Mouse (Mus musculus): Measurements from ENCODE around the gene Gm49601. TPM values are rescaled to one million over a fixed set of nuclear protein-coding genes. Genes with fewer than 3 reads are reported as not detected.

Gene Gm49601
- polyA plus RNA-seq, 1 experiment from 2014 or later: 6.0 TPM

DNA sequence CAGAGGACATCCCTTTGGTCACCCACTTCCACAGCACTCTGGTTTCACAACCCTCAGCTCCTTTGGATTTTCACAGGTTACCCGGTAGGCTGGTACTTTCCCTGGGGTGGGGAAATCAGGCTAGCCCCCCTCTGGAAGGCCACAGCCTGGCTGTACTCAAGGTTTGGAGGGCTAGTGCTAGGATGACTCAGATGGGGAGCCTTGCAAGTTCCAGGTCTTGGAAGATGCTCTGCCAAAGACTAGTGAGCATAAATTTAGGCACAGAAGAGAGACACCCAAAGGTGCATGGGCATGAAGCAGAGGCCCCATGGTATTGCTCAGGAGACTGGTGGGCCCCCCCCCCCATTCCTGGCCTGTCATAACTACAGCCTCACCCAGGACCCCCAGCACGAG is 2.7 kb upstream of the Gm49601 start:
- Histone ChIP-seq H3K27me3 (peaks cover 50% of the 10 kb centered on the region), H3K27ac (no peak overlapping the region; the same call in 1 of the 2 replicates), H3K4me3 (peak overlapping the region; percentile 83), H3K9me3 (no peaks in the 10 kb centered on the region), H3K9ac (peak overlapping the region; percentile 86), H3K36me3 (peaks cover 15% of the 10 kb centered on the region), H3K4me2 (replicated peaks) (peak overlapping the region; percentile 87), H3K4me1 (peaks cover 36% of the 10 kb centered on the region)
- 23% methylated on average over 2 of the region's 2 CpGs for WGBS
- no peak for ATAC-seq (ENCODE audit: low FRiP score, low read depth)

DNA sequence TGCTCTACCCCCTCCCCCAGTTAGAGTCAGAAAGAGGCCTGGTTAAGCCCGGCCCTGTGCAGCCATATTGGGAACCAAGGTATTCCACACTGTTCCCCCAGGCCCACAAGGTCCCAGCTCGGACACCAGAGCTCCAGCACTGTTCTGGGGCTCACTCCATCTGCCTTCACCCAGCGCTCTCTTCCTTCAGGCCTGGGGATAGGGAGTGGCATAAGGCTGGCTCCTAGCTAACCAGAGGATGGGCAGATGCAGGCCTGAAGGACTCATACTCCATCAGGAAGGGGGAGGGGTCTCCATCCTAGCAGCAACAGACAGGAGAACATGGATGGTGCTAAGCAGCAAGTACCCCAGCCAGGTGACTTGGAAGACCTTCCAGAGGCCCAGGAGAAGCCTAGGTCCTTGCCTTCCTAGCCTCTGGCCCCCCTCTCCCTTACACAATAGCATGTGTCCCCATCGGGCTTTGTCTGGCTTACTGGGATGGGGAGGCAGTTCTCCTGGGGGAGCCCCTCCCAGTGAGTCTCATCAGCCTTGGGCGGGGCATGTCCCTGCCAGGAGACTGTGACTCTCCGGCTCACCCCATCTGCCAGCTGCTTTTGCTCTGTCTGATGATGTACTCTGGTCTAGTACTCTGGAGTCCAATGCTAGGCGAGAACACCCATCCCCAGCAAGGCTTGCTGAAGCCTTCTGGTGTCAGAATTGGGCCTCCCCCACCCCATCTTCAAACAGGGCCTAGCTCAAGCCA is 2.1 kb upstream of the Gm49601 start:
- Histone ChIP-seq H3K9me3 (no peaks in the 10 kb centered on the region), H3K36me3 (peaks cover 21% of the 10 kb centered on the region), H3K4me3 (peak overlapping the region; percentile 83), H3K4me2 (replicated peaks) (peak overlapping the region; percentile 87), H3K27ac (no peak overlapping the region), H3K9ac (peak overlapping the region; percentile 86), H3K27me3 (peaks cover 55% of the 10 kb centered on the region), H3K4me1 (peaks cover 36% of the 10 kb centered on the region)
- 63% methylated on average over 7 of the region's 7 CpGs for WGBS
- no peak for ATAC-seq (ENCODE audit: low FRiP score, low read depth)

DNA sequence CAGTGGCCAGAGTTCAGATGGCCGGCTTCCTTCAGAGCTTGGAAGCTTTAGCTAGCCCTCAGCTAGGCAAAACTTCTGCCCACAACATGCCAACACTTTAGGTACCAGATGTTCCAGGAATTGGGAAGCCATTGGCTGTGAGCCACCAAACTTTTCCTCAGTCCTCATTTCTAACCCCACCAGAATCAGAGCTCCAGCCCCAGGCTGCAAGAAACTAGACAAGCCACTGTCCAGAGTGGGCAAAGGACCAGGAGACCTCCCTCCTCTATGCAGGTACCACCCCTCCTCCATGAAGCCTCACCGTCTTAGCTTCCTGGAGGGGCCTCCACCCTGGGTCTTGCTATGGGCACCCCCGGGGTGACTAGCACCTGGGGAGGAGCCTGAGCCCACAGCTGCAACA is 936 bp upstream of the Gm49601 start:
- Histone ChIP-seq H3K4me3 (peak overlapping the region; percentile 57), H3K9ac (peak overlapping the region; percentile 65; the same call in 1 of the 2 replicates)
- WGBS: 51% methylated on average over 3 of the region's 3 CpGs

DNA sequence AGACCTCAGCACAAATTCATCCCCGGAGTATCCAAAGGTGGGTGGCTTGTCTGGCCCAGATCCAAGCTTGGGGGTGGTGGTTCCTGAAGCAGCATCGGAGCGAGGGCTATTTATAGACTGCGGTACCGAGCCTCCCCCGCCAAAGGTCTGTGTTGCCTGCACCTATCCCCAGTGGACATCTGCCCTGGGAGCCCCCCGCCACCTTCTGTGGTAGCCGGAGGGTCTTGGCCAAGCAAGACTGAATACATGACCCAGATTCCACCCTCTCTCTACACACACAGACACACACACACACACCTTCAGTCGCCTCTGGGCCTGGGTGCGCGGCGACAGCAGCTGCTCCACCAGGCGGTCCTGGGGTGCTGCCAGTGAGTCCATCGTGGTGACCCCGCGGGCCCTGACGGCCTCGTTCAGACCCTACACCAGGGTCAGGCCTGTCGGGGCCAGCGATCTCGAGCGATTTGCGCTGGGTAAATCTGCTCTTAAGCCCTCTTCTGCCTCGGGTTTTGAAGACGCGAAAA is 376 bp downstream of the Gm49601 start:
- no peaks in the 10 kb centered on the region for H3K9me3 ChIP-seq
- H3K4me2 ChIP-seq (replicated peaks): peak overlapping the region; percentile 87
- peak overlapping the region; percentile 65 for H3K9ac ChIP-seq
- peak overlapping the region; percentile 57 for H3K4me3 ChIP-seq
- 14% methylated on average over 26 of the region's 26 CpGs for WGBS
- no peak overlapping the region for H3K27ac ChIP-seq
- peaks cover 49% of the 10 kb centered on the region for H3K4me1 ChIP-seq
- H3K36me3 ChIP-seq: peaks cover 31% of the 10 kb centered on the region
- peaks cover 74% of the 10 kb centered on the region for H3K27me3 ChIP-seq
- peak; percentile 4; the same call in 1 of the 2 replicates for ATAC-seq (ENCODE audit: low FRiP score, low read depth)

More for the DNA sequence above, 936 bp upstream of the Gm49601 start:
- Histone ChIP-seq H3K9me3 (no peaks in the 10 kb centered on the region), H3K36me3 (peaks cover 31% of the 10 kb centered on the region), H3K27ac (no peak overlapping the region), H3K4me1 (peaks cover 36% of the 10 kb centered on the region), H3K4me2 (replicated peaks) (peak overlapping the region; percentile 87), H3K27me3 (peaks cover 63% of the 10 kb centered on the region)
- ATAC-seq (ENCODE audit: low FRiP score, low read depth): no peak

DNA sequence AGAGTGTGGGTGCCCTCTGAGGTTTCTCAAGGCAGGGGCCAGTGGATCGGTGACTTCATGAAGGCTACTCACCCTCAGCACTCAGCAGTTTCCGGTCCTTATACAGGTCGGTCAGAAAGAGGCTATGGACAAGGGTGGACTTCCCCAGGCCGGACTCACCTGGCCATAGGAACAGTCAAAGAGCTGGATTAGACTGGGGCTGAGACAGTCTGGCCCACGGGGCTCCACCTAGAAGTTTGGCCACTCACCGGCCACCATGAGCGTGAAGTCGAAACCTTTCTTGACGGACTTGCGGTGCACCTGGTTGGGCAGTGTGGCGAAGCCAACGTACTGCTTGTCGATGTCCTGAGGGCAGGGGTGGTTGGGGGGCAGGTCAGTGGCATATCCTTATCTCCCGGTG is 1.1 kb downstream of the Gm49601 start:
- peaks cover 54% of the 10 kb centered on the region for H3K4me1 ChIP-seq
- peaks cover 31% of the 10 kb centered on the region for H3K36me3 ChIP-seq
- 56% methylated on average over 14 of the region's 14 CpGs for WGBS
- no peak overlapping the region; the same call in 1 of the 2 replicates for H3K4me3 ChIP-seq
- H3K27ac ChIP-seq: no peak overlapping the region
- H3K27me3 ChIP-seq: peaks cover 81% of the 10 kb centered on the region
- ATAC-seq (ENCODE audit: low FRiP score, low read depth): no peak
- no peak overlapping the region for H3K9ac ChIP-seq
- H3K9me3 ChIP-seq: no peaks in the 10 kb centered on the region
- no peak overlapping the region for H3K4me2 ChIP-seq (replicated peaks)

DNA sequence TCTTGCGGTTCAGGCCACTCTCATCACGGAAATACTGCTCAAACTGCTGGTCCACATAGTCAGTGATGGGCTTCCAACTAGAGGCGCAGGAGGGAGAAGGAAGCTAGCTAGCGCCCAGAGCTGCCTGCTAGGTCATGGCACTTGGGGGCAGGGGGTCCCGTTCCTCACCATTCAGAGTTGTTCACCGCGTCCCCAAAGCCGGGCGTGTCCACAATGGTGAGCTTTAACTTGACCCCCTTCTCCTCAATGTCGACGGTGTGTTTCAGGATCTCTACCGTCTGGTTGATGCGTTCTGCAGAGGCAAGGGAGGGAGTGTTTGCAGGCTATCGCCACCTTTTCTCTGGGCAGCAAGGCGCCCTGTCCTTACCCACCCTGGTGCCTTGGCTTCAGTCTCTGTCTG is 1.6 kb downstream of the Gm49601 start:
- H3K4me2 ChIP-seq (replicated peaks): no peak overlapping the region
- H3K27me3 ChIP-seq: peaks cover 86% of the 10 kb centered on the region
- no peaks in the 10 kb centered on the region for H3K9me3 ChIP-seq
- H3K27ac ChIP-seq: no peak overlapping the region
- H3K4me1 ChIP-seq: peaks cover 54% of the 10 kb centered on the region
- no peak for ATAC-seq (ENCODE audit: low FRiP score, low read depth)
- no peak overlapping the region for H3K9ac ChIP-seq
- H3K4me3 ChIP-seq: no peak overlapping the region
- peaks cover 31% of the 10 kb centered on the region for H3K36me3 ChIP-seq
- WGBS: 46% methylated on average over 15 of the region's 15 CpGs

DNA sequence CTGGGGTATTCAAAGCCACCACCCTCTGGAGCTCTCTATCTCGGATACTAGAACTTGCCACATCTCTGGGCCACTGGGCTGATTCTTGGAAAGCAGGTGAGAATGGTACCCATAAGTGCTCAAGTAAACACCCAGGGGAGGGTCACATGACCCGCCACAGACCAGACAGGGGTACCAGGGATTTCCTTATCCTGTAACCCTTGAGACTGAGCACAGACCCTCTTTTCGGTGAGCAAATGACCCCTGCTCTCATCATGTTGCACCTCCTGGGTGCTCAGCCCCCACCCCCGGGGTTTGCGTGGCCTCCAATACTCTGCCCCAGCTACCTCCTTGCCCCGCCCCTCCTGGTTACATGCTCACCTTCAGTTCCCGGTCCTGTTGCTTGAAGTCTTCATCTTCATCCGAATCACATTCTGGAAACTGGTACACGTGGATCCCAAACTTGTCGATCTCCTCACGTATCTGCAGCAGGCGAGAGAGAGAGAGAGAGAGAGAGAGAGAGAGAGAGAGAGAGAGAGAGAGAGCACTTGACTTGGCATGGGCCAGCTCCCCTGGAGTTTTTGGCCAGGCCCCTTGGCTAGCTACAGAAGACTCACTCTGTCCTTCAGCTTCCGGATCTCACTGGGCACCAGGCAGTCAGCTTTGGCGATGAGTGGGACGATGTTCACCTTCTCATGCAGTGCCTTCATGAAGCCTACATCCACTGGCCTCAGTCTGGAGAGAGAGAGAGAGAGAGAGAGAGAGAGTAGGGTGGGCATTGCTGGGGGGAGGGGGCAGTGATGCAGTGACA is 2.3 kb downstream of the Gm49601 start:
- H3K27ac ChIP-seq: no peak overlapping the region
- no peak overlapping the region for H3K4me2 ChIP-seq (replicated peaks)
- no peaks in the 10 kb centered on the region for H3K9me3 ChIP-seq
- WGBS: 50% methylated on average over 15 of the region's 15 CpGs
- H3K9ac ChIP-seq: no peak overlapping the region
- H3K4me1 ChIP-seq: peaks cover 52% of the 10 kb centered on the region
- no peak overlapping the region for H3K4me3 ChIP-seq
- peaks cover 31% of the 10 kb centered on the region for H3K36me3 ChIP-seq
- peaks cover 93% of the 10 kb centered on the region for H3K27me3 ChIP-seq
- no peak for ATAC-seq (ENCODE audit: low FRiP score, low read depth)

DNA sequence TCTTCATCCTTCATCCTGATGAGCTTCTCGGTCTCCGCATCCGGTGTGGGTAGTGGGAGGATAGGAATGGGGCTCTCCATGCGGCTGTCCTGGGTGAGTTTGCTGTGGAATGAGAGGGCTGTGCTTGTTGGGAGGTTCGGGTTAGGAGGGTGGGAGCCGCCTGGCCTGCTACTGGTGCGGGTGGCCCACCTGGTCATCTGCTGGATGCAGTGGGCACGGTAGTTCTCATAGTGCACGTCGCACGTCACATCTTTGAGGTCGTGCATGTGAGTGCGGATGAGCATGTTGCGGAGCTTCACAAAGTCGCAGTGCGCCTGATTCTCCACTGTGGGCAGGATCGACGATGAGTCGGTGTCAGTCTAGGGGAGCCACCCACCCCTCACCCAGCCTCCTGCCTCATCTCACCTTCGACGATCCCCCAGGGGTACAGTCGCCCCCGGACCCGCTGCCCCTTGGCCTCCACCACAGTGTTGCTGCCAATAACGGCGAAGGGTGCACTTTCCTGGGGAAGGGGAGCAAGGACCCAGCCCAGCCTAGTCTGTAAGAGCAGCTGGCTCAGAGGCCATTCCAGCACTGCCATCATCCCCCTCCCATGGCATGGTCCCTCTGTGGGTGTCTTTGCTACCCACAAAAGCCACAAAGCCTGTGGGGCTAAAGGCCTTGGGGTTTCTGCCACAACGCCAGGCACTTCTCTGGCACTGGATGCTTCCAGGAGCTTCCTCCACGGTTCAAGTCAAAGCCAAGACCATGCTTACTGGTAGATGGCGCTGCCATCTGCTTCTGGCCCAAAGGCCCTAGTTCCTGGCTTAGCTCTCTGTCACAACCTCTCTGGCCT is 3.1 kb downstream of the Gm49601 start:
- no peak overlapping the region for H3K4me2 ChIP-seq (replicated peaks)
- H3K27me3 ChIP-seq: peaks cover 96% of the 10 kb centered on the region
- ATAC-seq (ENCODE audit: low FRiP score, low read depth): no peak
- peaks cover 43% of the 10 kb centered on the region for H3K4me1 ChIP-seq
- H3K27ac ChIP-seq: no peak overlapping the region
- H3K9me3 ChIP-seq: no peaks in the 10 kb centered on the region
- peaks cover 31% of the 10 kb centered on the region for H3K36me3 ChIP-seq
- H3K9ac ChIP-seq: no peak overlapping the region
- WGBS: 44% methylated on average over 29 of the region's 29 CpGs
- H3K4me3 ChIP-seq: no peak overlapping the region

DNA sequence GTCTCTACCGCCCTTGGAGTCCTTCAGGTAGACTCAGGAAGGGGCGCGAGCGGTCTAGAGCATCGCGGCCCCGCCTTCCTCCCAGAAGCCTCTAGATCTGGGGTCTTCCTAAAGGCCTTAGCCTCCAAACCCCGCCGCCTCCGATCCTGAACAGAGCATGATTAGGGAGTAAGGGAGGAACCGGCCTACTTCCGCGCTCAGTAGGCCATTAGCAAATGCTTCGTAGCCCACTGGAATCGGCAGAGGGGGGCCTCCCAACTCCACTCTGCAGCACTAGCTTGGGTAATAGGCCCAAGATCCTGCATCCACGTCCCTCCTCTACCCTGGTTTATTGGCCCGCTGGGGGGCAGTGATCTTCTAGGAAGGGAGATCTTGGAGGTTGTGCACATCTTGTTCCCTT is 4.2 kb downstream of the Gm49601 start, which contains the start of gene Gp1bb:
Gp1bb (minus strand) TSS at position 385 of the 400 bp plus-strand sequence.
- Histone ChIP-seq H3K4me3 (peak within 1 kb of the TSS; percentile 56), H3K27me3 (peaks cover 93% of the 10 kb centered on the region), H3K9ac (peak within 1 kb of the TSS; percentile 70), H3K27ac (no peak within 1 kb of the TSS), H3K4me2 (replicated peaks) (peak within 1 kb of the TSS; percentile 96), H3K4me1 (peaks cover 39% of the 10 kb centered on the region), H3K36me3 (peaks cover 31% of the 10 kb centered on the region), H3K9me3 (no peaks in the 10 kb centered on the region)
- WGBS: 20% methylated on average over 17 of the region's 17 CpGs
- no peak for ATAC-seq (ENCODE audit: low FRiP score, low read depth)

DNA sequence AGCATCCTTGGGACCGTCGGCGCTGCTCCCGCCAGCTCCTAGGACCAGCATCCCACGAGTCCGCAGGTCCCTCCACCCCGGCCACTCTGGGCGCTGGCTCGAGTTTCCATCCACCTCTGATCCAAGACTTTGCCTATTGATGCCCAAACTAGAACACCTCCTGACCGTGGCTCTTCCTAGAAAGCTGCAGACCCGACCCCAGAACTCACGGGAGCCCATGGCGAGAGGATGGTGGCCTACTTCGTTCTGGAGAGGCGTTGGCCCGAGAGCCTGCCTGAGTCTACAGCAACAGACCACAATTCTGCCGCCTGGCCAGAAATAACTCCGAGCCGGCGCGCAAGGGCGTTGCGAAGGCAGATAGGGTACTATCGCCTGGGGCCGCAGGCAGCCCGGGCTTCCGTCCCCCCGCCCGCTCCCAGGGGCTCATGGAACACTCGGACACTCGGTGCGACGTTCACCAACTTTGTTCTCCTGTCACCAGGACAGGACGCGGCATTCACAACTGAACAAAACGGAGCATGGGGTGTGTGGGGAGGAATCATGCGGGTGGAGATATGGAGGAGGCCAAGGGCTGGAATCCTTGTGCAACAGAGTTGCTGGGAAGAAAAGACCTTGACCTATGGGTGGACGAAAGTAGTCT is 4.7 kb downstream of the Gm49601 start:
- Histone ChIP-seq H3K9me3 (no peaks in the 10 kb centered on the region), H3K9ac (peak overlapping the region; percentile 70), H3K27ac (no peak overlapping the region), H3K4me3 (peak overlapping the region; percentile 56), H3K36me3 (peaks cover 31% of the 10 kb centered on the region), H3K27me3 (peaks cover 93% of the 10 kb centered on the region), H3K4me1 (peaks cover 39% of the 10 kb centered on the region), H3K4me2 (replicated peaks) (peak overlapping the region; percentile 96)
- ATAC-seq (ENCODE audit: low FRiP score, low read depth): no peak
- WGBS: 5% methylated on average over 38 of the region's 38 CpGs
